Mouse (Mus musculus) inflammation-experienced regulatory T-cells, adult 6 months (primary cell): Measurements from ENCODE around the gene Itgb7. TPM values are rescaled to one million over a fixed set of nuclear protein-coding genes. Genes with fewer than 3 reads are reported as not detected.

Experiments
- ATAC-seq: one replicate; pipeline ENCODE4 v1.8.0; 2017
- polyA plus RNA-seq, 3 experiments: library from polyadenylated mRNA; unstranded; fragments of 100-300 nt; shearing (Covaris generic); gene quantifications; one replicate each; pipeline ENCODE4 v1.2.1; 2017

The Itgb7 gene
- polyA plus RNA-seq, 3 experiments from 2014 or later = 364 to 513 (median 397) TPM

DNA sequence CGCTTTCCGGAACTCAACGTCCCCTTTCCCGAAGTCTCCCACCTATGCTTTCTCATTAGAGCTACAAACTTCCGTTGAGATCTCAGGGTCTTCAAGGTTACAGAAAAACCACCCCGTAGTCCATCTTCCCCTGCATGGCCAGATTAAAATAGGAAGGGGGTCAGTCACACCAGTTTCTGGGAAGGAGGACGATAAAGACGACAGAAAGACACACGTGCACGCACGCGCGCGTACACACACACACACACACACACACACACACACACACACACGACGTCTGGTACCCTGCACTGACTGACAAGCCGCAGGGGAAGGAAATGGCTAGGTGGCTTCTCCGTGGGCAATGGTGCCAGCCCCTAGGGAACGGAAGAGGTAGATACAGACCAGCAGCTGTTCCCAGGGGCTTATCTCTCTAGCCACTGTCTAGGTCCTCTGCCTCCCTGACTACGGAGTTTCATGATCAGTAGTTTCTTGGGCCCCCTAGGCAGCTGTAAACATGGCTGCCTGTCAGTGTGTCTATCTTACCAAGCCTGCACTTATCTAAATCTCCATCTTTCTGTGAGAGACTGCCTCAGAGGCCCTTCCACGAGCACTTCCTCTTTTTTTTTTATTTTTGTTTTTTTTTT, 6.6 kb downstream of the Itgb7 start:
- peak; percentile 94 for ATAC-seq

- peak; percentile 38 for ATAC-seq
Measured at GRCm38 (mm10) chr15:102224186-102224991, 7.4 kb downstream of the Itgb7 start.

DNA sequence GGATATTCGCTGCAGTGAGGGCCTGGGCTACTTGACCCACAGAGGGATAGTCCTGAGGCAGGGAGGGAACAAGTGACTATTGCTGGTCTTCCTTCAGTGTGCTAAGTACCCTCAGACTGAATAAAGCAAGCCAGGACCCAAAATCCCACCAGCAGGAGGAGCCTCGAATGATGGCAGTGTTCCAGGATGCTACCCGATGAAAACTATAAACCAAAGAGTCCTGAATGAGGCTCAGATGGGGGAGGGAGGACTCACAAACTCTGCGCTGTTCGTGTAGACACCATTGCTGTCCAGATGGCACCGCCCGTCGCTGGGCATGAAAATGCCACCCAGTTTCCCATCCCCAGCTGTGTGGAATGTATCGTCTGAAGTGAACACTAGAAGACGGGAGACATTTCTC, 9.4 kb downstream of the Itgb7 start:
- no peak for ATAC-seq

DNA sequence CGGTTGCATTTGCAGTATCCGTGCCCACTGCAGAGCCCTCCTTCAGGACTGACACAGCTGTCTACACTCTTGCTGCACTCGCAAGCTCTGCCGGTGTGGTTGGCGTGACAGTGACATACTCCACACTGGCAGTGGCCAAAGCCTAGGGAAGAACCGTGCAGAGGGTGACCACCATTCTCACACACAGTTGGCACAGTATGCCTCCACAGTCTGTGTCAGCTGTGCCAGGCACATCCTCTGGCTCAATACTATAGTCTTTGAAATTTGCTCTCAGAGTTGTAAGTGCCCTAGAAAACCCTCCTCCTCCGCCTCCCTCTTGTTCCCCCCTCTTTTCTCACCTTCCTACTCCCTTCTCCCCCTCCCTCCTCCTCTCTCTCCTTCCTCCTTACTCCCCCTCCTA, 14.4 kb downstream of the Itgb7 start:
- ATAC-seq = no peak

DNA sequence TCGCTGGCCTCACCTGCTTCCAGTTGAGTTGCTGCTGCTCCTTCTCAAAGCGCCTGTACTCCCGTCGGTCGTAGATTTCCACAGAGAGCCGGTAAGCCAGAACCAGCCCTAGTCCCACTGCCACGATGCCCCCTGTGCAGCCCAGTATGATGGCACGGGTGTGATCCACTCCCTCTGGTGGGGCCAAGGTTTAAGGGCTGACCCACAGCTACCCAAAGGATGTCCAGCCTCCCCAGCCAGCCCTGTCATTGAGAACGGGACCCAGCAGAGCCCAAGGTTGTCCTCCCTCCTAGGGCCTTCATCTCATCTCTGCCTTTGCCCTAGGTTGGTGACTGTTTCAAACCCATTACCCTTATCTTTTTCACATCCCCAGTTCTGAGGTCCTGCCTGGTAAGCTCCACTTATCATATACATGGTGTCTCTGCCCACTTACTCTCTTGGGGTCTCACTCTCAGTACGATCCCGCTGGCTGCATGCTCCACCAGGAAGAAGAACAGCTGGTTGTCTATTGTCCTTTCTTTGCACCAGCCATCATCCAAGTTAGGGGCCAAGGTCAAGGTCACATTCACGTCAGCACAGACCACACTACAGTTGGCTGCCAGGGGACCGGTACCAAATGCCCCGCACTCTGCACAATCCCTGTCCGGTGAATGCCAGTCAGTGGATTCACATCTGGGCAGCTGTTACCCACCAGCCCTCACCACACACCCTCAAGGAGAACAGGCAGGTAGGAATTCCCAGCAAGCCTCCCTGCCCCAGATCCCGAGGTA, 15.1 kb downstream of the Itgb7 start:
- ATAC-seq = no peak

GRCm38 (mm10) chr15:102215624-102216023, 16.1 kb downstream of the Itgb7 start:
- no peak for ATAC-seq

- no peak for ATAC-seq
Measured at GRCm38 (mm10) chr15:102214132-102214531, 17.6 kb downstream of the Itgb7 start.

GRCm38 (mm10) chr15:102211895-102212294, 19.8 kb downstream of the Itgb7 start:
- ATAC-seq = no peak

DNA sequence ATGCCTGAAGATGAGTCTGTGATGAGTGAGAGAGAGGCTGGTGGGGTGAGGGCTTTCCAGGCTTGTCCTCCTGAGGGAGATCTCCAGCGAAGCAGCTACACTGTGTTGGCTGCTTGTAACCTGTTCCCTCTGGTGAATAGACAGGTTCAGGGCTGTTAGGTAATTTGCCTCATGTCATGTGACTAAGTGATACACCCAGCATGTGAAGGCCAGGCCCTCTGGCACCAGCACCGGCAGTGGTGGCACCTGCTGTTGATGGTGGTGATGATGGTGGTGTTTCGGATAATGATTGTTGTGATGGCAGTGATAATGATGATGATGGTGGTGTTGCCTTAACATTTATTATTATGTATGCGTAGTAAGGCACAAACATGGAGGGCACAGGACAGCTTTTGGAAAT, 20.9 kb downstream of the Itgb7 start:
- no peak for ATAC-seq

GRCm38 (mm10) chr15:102209114-102209513, 22.6 kb downstream of the Itgb7 start:
- ATAC-seq = no peak

DNA sequence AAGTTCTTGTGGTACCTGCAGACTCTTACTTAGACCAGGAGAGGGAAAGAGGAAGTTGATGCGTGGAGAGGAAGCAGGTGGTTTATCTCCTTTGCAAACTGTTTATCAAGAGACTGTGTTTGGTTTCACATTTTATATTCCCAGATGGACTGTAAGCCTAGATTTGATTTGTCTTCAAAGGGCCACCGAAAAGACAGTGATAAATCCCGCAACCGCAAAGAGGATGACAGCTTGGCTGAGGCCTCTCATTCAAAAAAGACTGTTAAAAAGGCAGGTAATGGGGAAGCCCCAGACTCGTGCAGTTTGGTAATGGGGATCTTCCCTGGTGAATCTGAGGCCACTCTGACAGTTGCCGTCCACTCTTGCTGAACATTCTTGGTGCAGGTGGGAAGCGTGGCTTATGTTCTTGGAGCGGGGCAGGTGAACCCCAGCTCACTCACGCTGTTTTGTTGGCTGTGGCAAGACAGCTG, 23.6 kb downstream of the Itgb7 start:
- no peak for ATAC-seq

- no peak for ATAC-seq
Measured at GRCm38 (mm10) chr15:102207351-102207750, 24.4 kb downstream of the Itgb7 start.

DNA sequence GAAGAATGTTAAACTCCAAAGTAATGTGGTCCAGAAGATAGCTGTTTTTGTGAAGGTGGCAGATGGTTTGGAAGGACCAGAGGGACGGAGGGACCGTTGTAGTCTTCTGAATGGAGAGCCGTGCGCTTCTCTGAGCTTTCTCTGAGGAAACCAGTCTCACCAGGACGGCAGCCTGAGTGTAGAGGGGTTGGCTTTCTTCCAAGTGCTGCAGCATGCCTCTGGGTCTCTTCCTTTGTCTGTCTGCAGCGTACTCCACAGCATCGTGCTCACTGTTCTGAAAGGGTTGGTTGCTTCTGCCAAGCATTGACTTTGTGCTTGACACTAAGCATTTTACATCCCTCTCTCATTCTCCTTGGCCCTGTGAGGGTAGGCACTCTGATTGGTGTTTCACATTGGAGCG, 26.0 kb downstream of the Itgb7 start:
- ATAC-seq = no peak

DNA sequence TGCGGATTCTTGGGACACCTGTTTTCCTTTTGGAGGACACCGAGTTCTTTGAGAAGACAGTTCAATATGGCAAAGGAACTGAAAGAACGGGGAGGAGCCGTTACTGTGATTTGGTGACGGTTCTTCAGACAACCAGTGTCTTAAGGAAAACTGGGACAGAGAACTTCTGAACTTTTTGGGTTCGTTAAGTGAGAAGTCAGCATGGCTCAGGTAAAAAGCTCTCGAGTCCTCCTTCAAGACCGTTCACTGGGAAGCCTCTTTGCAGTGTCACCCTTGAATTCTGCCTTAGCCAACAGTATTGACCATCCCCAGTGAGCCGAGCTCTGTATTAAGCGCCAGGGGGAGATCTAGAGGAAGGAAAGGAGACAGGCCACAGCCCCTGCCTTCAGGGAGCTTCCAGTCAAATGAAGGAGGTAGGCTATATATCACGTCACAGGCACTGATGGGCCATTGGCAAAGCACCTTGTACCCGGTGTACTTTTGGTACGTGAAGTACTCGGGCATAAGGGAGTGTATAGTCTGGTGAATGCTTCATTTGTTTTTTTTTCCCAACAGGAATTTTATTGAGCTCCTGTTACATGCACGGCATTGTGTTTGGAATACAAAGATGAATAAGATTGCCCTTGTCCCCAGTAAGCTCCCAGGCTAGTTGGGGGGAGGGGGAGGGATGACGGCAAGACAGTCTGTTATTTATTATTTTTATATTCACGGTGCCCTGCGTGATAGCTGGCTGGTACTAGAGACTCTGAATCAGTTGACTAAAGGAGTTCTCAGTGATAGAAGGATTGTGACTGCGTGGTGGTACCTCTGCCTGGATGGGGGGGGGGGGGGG, 26.9 kb downstream of the Itgb7 start, which contains the start of gene Csad:
Gene Csad, minus strand, starts transcription at position 51 of the 832 bp plus-strand sequence.
- no peak for ATAC-seq

GRCm38 (mm10) chr15:102203835-102204381, 27.8 kb downstream of the Itgb7 start:
- peak; percentile 29 for ATAC-seq

GRCm38 (mm10) chr15:102202971-102203834, 28.5 kb downstream of the Itgb7 start, which contains the start of gene Zfp740:
Gene Zfp740, plus strand, starts transcription at chr15:102203249.
- ATAC-seq = peak; percentile 91

DNA sequence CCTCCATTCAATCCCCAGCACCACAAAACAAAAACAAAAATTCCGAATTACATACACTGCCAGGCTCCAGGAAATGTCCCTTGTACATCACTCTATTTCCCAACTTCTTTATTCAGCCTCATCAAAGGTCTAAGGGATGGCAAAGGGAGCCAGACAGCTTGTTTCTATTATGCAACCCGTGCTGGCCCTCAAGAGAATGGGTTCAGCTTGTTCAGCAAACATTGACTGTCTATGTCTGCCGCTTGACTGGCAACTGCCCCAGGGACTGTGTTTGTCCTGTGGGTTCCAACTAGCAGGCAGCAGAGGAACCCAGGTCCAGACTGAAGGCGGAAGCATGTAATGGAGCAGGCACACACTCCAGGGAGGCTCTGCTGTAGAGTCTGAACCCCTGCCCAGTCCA, 32.9 kb downstream of the Itgb7 start:
- ATAC-seq = no peak

- no peak for ATAC-seq
Measured at GRCm38 (mm10) chr15:102195373-102195772, 36.4 kb downstream of the Itgb7 start.

DNA sequence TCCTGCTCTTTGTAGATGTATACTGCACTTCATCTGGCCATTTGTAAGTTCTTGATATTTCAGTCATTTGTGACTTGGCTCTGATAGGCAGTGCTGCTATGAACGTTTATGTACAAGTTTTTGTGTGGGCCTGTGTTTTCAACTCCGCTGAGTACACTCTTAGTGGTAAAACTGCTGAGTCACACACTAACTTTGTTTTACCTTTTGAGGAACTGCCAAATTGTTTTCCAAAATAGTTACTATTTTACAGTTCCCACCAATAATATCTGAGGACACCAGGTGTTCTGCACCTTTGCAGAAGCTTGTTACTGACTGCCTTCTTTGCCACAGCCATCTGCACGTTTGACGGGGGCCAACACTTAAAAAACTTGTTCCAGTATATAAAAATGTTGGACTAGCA, 37.3 kb downstream of the Itgb7 start:
- no peak for ATAC-seq

DNA sequence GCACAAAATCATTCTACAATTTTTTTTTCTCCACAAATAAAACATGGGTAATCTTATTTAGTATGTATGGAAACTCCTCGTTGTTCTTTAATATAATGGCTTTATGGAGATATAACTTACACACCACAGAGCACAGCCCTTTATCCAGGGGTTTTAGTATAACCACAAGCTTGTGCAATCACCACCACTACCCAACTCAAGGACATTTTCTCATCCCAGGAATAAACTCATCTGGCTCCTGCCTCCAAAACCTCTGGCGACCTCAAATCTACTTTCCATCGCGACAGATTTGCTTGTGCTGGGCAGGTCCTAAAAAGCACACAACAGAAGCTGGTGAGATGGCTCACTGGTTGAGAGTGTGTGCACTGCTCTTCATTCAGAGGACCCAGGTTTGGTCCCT, 38.1 kb downstream of the Itgb7 start:
- ATAC-seq = no peak

DNA sequence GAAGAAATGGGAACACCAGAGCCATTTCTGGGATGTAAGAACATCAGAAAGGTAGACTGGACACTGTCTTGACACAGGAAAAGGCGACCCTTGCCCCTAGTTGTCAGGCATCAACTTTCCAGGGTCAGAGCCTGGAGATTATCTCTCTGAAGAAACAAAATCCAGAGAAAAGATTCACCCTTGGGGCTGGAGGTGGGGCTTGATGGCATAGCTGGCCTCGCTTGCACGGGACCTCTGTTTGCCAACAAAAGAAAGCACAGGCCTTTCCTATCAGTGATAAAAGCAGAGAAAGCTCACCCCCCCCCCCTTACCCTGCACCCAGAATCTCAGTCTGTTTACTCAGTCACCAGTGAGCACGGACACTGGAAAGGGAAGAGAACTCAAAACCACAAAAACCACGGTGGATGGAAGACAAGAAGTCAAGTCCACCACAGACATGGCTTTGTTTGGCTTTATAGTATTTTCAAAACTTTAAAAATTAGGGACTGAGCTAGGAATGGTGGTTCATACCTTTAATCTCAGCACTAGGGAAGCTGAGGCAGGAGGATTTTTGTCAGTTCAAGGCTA, 38.8 kb downstream of the Itgb7 start:
- no peak for ATAC-seq
